Mouse (Mus musculus): Measurements from ENCODE around the gene Rprd1b.

The Rprd1b gene

GRCm38 (mm10) chr2:158176763-158177162 is 148.5 kb downstream of the Rprd1b start:
- no peak for DNase-seq (ENCODE audit: low read depth)

GRCm38 (mm10) chr2:158177574-158177973 is 149.3 kb downstream of the Rprd1b start:
- no peak for DNase-seq (ENCODE audit: low read depth)

GRCm38 (mm10) chr2:158178139-158178538 is 149.8 kb downstream of the Rprd1b start:
- DNase-seq (ENCODE audit: low read depth) = no peak

- DNase-seq (ENCODE audit: low read depth) = no peak
These were observed 150.5 kb downstream of the Rprd1b start for GRCm38 (mm10) chr2:158178696-158179369.

GRCm38 (mm10) chr2:158179370-158180111 is 151.2 kb downstream of the Rprd1b start:
- no peak for DNase-seq (ENCODE audit: low read depth)

- DNase-seq (ENCODE audit: low read depth) = no peak
These were observed 152.5 kb downstream of the Rprd1b start for GRCm38 (mm10) chr2:158180797-158181196.
